Mouse (Mus musculus) spleen, postnatal 36 days (tissue): ENCODE data around the gene Fign.

Experiments
- DNase-seq, 2 experiments: peaks; one replicate each; pipeline ENCODE4 v3.0.0; 2022; ENCODE audit warnings: low spot score in 2 of 2, mixed read lengths in 1 of 2

The Fign gene

GRCm38 (mm10) chr2:64097937-64098617 lies at the start of gene Fign:
Fign (minus strand) TSS chr2:64098038.
- peak in 1 of 2 experiments; percentile 4 for DNase-seq

DNA sequence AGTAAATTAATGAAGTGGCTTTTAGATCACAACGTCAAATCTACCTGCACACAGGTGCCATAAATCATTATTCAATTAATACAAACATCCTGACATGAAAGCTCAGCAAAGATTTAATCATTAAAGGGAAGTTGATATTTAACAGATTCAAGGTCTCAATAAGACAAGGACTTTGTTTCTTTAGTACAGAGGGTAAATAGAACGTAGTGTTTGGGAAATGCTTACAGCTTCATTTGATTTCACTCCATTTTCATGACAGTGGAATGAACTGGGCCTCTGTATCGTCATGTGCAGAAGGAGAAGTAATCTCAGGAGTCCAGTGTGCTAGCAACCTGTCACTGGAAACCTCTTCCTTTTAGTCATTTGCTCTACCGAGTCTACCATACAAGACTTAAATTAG lies 35.8 kb upstream of the Fign start:
- no peak for DNase-seq

- no peak for DNase-seq
These were observed 22.7 kb upstream of the Fign start for GRCm38 (mm10) chr2:64120495-64120894.

DNA sequence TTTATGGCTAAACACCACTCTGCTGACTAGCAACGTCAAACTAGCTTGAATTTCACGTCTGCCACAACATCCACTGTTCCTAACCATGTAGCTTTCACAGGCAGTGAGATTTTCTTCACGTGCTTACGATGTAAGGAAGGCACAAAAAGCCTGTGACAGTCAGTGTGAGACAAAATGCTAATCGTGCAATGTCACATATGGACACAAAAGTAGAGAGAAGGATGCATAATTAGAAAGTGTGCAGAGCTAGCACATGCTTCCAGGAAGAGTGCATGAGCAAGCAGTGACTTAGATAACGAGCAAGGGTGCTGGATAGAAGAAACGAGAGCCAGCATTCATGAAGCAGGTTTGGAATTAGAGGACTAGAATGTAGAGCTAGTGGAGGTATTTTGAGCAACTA lies 18.8 kb upstream of the Fign start:
- no peak for DNase-seq

GRCm38 (mm10) chr2:64111133-64111532 lies 13.3 kb upstream of the Fign start:
- DNase-seq, result no peak

- no peak for DNase-seq
These were observed 12.0 kb upstream of the Fign start for GRCm38 (mm10) chr2:64109860-64110259.

- DNase-seq, result no peak
These were observed 10.2 kb upstream of the Fign start for GRCm38 (mm10) chr2:64108040-64108439.

DNA sequence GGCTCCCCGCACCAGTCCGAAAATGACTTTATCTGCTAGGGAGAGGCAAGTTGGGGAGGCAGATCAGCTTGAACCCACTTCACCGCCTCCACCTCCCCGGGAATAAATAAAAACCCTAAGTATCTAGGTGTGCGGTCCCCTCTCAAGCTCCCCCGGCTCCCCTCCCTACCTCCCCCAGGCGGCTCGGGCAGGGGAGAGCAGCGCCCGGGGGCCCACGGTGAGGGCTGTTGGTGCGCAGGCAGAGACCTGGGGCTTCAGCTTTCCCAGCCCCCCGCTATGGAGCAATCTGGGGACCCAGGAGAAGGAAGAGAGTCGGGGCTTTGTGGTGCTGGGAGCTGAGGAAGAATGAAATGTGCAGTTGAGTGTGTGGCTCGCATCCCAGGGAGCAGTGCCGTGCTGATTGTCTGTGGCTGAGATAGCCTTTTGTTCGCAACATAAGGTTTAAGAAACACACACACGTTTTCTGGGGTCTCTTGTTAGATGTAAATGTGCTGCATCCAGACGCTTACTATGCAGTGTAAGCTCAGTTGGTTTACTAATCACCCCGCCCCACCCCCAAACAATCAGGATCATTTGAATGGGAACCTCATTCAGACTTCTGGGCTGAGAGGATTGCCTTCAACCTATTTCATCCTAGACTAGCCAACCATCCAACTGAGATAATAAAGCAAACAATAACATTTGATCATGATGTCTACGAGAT lies 931 bp upstream of the Fign start:
- DNase-seq, result no peak

GRCm38 (mm10) chr2:64096721-64097411 lies 972 bp downstream of the Fign start:
- DNase-seq, result no peak

GRCm38 (mm10) chr2:64096176-64096575 lies 1.7 kb downstream of the Fign start:
- no peak for DNase-seq

DNA sequence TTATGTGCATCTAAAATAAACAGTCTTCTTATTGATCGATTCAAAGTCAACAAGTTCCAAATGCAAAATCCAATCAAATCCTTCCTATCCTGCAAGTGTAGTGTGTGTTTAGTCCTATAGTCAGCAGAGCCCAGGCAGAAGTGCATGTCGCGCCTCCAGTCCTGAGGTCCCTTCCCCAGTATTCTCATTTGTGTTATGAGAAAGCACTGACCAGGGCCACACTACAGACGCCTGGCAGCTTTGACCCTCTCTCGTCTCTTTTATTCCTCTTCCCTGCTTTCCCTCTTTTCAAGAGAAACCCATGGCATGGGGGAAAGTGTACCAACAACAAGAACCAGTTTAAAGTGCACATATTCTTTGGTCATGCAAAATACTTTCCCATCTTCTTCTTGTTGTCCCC lies 2.3 kb downstream of the Fign start:
- DNase-seq, result no peak

DNA sequence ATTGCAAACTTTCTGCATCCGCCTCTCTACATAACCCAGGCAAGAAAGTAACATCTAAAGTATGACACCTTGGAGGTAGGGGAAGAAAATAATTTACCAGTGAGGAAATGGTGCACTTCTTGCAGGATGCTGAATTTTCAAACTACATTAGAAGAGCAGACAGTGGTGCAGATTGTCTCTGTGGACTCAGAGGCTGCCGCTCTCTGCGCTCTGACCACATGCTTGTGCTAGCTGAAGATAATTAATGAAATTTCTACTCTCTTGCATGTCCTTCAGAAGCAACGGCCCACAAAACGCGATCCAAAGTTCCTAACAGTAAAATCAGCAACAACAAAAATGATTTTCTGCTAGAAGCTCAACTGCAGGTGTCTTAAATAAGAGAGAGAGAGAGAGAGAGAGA lies 4.8 kb downstream of the Fign start:
- DNase-seq, result no peak

GRCm38 (mm10) chr2:64083853-64084427 lies 13.9 kb downstream of the Fign start:
- no peak for DNase-seq

- no peak for DNase-seq
These were observed 18.1 kb downstream of the Fign start for GRCm38 (mm10) chr2:64079765-64080164.

DNA sequence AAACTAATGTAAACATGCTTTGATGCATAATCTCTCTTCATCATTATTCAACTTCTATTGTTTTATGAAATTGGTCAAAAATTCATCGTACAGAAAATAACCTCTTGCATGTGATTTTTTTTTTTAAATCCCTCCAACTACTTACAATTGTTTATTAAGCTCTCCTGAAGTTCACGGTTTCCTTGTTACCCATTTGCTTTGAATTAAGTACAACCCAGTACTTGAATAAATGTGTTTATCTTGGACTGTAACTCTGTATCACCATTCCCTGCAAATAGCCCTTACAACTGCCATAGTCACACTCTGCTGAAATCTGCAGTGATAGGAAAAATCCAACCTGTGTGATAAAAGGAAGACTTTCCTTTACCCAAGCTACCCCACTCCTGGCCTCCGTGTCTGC lies 19.3 kb downstream of the Fign start:
- no peak for DNase-seq

DNA sequence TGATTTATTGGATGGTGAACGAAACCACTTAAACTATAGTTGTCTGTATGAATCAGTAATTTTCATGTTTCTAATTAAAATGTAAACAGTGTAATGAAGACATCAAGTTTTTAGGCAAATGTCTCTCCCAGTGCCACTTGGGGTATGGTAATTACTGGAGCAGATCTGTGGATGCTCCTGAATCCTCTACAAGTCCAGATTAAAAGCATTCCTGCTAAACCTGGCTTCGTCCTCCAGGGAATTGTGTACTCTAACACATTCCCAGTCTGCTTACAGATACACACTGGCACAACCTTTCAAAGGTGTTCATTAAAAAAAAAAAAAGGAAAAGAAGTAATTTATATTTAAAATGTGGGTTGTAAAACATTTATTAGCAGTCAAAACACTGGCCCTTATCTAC lies 20.0 kb downstream of the Fign start:
- DNase-seq, result no peak

DNA sequence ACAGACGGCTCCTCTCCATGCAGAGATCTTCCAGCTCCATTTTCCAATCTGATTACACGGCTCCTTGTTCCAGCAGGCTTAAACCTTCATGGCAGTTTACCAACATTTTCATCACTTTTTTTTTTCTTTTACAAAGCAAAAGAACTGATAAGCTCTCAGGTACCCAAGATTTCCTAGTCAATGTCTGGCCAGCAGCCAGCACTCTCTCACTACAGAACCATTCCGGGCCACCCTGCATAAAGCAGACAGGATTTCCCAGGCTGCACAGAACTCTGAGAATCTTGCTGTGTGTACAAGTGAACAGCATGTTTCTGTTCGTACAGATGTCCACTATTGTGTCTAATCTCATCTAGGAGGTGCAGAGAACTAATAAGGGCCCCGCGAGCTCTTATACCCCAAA lies 22.0 kb downstream of the Fign start:
- DNase-seq, result no peak

- DNase-seq, result no peak
These were observed 23.0 kb downstream of the Fign start for GRCm38 (mm10) chr2:64074602-64075389.

GRCm38 (mm10) chr2:64072158-64072557 lies 25.7 kb downstream of the Fign start:
- no peak for DNase-seq

DNA sequence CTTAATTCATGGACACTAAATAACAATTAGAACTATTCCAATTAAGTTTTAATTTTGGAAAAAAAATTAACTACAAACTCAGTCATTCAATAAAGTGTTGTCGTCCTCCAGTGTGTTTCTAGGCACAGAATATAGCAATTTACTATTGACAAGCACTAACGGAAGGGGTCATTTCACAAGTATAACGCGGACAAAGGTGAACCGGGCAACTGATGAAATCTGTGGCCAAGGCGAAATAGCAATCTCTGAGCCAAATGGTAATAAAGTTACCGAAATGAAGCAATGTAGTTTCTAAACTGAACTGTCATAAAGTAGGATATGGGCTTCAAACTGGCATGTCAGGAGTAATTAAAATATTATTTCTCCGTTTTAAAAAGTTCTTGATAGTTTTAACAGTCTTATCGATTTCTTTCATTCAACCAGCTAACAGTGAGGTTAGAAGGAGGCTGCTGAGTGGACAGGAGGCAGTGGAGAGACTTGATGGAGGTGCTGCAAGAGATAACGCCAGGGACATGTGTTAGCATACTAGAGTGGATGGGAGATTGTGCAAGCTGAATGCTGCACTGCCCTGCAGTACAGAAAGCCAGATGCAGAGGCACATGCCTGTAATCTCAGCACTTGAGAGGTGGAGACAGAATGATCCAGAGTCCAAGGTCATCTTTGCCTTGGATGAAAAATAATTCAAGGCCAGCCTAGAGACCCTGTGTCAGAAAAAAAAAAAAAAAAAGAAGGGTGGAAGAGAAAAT lies 27.7 kb downstream of the Fign start:
- no peak for DNase-seq

DNA sequence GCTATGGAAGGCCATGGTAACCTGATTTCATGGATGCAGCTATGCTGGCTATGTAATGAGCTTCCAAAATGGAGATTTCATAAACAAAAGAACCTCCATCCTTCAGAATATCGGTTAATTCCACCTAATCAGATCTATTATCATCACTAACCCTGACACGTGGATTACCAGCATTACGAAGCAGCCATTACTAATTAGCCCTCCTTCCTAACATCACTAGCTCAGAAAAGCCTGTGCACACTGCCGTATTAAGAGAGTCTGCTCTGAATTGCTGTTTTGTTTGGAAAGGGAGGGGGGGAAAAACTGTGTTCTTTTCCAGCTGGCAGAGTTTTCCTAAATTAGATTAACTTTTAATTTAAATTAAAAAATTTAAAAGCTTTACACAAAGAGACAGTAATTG lies 32.3 kb downstream of the Fign start:
- no peak for DNase-seq
